26 mouse cellular contexts compared by ENCODE assay signal in genomic region chr1:131206342-131206741, GRCm38 (mm10).
"Had no signal": no experiment of that assay in that cellular context is flagged by ENCODE, and none has a peak within 500 bp of the region (broad histone marks: within the 10 kb centered on the region; RNA-seq: fewer than 3 reads in every experiment).

No protein-coding gene starts in this region.

- H3K4me1 ChIP-seq: intestine, embryonic 15.5 days; limb, embryonic 12.5 days had no signal

- H3K4me3 ChIP-seq: heart, adult 2 months; heart, embryonic 13.5 days; heart, embryonic 15.5 days; hindbrain, embryonic 13.5 days; hindbrain, embryonic 15.5 days; intestine, embryonic 15.5 days; left cerebral cortex, adult 2 months; limb, embryonic 10.5 days; limb, embryonic 12.5 days; liver, embryonic 13.5 days had no signal

- H3K4me2 ChIP-seq: heart, embryonic 11.5 days; heart, embryonic 13.5 days; heart, embryonic 15.5 days; hindbrain, embryonic 13.5 days; hindbrain, embryonic 15.5 days; intestine, embryonic 15.5 days; limb, embryonic 12.5 days; liver, embryonic 11.5 days; liver, embryonic 13.5 days had no signal

- H3K27ac ChIP-seq: heart, adult 2 months; heart, embryonic 13.5 days; heart, embryonic 15.5 days; hindbrain, embryonic 13.5 days; hindbrain, embryonic 15.5 days; hindbrain, postnatal 0 days; intestine, embryonic 15.5 days; left cerebral cortex, adult 2 months; limb, embryonic 10.5 days; limb, embryonic 12.5 days; liver, embryonic 13.5 days had no signal

- H3K9ac ChIP-seq: heart, embryonic 13.5 days; heart, embryonic 15.5 days; hindbrain, embryonic 13.5 days; hindbrain, embryonic 15.5 days; intestine, embryonic 15.5 days; limb, embryonic 12.5 days; liver, embryonic 13.5 days had no signal

- DNase-seq: gastrocnemius, postnatal 14 days; gastrocnemius, postnatal 36 days; heart, adult 11 months; heart, adult 2 months; heart, postnatal 14 days; heart, postnatal 36 days; kidney, adult 18-20 months; kidney, adult 8-10 months; kidney, postnatal 10 days; kidney, postnatal 36 days; layer of hippocampus, adult 9-11 months; layer of hippocampus, postnatal 36 days; liver, embryonic 13.5 days had no signal

- H3K36me3 ChIP-seq: heart, embryonic 13.5 days; heart, embryonic 15.5 days; hindbrain, embryonic 13.5 days; hindbrain, embryonic 15.5 days; intestine, embryonic 15.5 days; limb, embryonic 10.5 days; limb, embryonic 12.5 days; liver, embryonic 13.5 days had no signal

- ATAC-seq: hindbrain, postnatal 0 days; inflammation-experienced regulatory T-cells, adult 6 months; intestine, embryonic 15.5 days; intestine, postnatal 0 days had no signal

- H3K9me3 ChIP-seq: heart, embryonic 13.5 days; heart, embryonic 15.5 days; hindbrain, embryonic 13.5 days; hindbrain, embryonic 15.5 days; intestine, embryonic 15.5 days; limb, embryonic 10.5 days; limb, embryonic 12.5 days; liver, embryonic 13.5 days had no signal

- H3K27me3 ChIP-seq: heart, embryonic 13.5 days; heart, embryonic 15.5 days; hindbrain, embryonic 13.5 days; hindbrain, embryonic 15.5 days; intestine, embryonic 15.5 days; limb, embryonic 12.5 days; liver, embryonic 13.5 days had no signal
